Mouse (Mus musculus) naive thymus-derived CD4-positive, alpha-beta T cell, adult 5 months (primary cell): ENCODE measurements around the gene Znhit3. TPM values are rescaled to one million over a fixed set of nuclear protein-coding genes. Genes with fewer than 3 reads are reported as not detected.

Experiments
- polyA plus RNA-seq: library from polyadenylated mRNA; unstranded; fragments of 100-300 nt; shearing (Covaris generic); gene quantifications from one replicate; pipeline ENCODE4 v1.2.1, GENCODE M21; 2017

Gene Znhit3
- 33.2 TPM for polyA plus RNA-seq

DNA sequence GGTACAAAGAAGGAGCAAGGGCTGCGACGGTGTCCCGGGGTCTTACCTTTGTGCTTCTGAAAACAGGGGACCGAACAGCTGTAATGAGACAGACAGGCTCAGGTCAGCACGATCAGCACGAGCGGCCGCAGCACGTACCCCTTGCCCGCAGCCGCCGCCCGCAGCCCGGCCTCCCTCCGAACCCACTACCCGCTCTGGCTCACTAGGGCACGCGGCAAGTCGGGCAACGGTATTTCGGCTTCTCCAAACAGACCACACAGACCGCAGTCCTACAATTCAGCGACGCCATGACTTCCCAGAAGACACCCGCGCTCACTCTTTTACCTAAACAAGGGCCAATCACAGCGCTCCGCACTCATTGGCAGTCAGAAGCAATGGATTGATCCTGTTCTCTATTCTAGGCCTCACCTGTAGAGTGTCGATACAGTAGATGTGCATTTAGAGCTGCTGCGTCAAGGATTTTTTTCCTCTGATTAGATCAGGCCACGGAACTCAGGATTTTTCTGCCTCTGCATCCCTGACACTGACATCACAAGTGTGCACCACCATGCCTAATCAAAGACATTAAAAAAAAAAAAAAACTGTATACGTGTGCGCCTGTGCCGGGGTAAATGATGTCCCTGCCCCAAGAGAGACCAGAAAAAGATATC, at the start of gene Znhit3:
Gene Znhit3 (minus strand): TSS at position 314 of the 650 bp plus-strand sequence.

GRCm38 (mm10) chr11:84957591-84958270, 41.6 kb upstream of the Znhit3 start, which contains the start of gene Car4:
Gene Car4, plus strand, starts transcription at chr11:84957786.

GRCm38 (mm10) chr11:84879772-84880464, 36.2 kb downstream of the Znhit3 start, which contains the start of the genes Myo19 and Pigw:
Gene Myo19, plus strand, starts transcription at chr11:84880148.
Gene Pigw, minus strand, starts transcription at chr11:84880285.

DNA sequence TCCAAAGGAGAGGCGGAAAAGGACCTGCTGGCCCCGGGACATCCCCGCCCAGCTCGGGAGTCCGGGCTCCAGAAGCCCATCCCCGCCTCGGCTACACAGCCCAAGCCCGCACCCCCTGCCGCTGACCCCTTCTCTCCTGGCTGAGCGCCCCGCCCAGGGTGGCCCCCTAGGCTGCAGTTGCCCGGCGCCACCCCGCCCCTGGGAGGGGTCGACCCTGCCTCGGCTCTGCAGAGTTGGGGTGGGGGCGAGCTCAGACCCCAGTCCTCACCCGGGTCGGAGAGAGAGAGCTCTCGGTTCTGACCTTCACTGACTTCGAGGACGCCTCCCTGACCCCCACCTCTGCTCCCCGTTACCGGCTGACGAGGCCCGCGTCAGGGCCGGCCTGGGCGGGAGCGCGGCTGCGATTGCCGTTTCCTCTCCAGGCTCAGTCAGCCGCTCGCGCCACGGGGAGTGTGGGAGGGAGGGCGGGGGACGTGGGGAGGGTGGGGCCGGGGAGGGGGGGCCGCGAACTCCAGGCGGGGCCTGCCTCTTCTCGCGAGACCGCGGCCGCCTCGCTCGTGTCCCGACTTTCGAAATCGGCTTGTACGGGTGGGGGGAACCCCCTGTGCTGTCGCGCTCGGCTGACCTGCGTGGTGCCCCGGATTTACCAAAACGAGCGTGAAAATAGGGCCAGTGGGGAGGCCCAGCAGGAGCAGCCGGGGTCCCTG, 45.7 kb downstream of the Znhit3 start, which contains the start of gene Ggnbp2:
Gene Ggnbp2 (minus strand): TSS at position 481 of the 707 bp plus-strand sequence.

Other genes with a start within 250 kb of the Znhit3 start
- gene Mrm1, start 96.9 kb downstream of the Znhit3 start, polyA plus RNA-seq = 39.7 TPM
- 20.3 TPM for gene Dhrs11, start 87.4 kb downstream of the Znhit3 start, polyA plus RNA-seq
- 157 TPM for gene Ggnbp2, start 45.5 kb downstream of the Znhit3 start, polyA plus RNA-seq
- 1.7 TPM for gene Myo19, start 36.2 kb downstream of the Znhit3 start, polyA plus RNA-seq
- gene Pigw, start 36.1 kb downstream of the Znhit3 start, polyA plus RNA-seq = 4.5 TPM
- gene Car4, start 41.4 kb upstream of the Znhit3 start, polyA plus RNA-seq = not detected
- gene Usp32, start 223.8 kb upstream of the Znhit3 start, polyA plus RNA-seq = 18.1 TPM